Mouse (Mus musculus) ES-Bruce4 (cell line): ENCODE results near the gene Ctdspl. TPM values are rescaled to one million over a fixed set of nuclear protein-coding genes. Genes with fewer than 3 reads are reported as not detected.

Source experiments
- H3K27ac ChIP-seq: 2 replicates; pipeline ENCODE4 v1.5.1; 2012; ENCODE audit warnings: low read length, inconsistent platforms; ENCODE audit not compliant: insufficient read depth
- H3K27me3 ChIP-seq: 2 replicates; pipeline ENCODE4 v1.6.1; 2012; ENCODE audit warnings: mild to moderate bottlenecking, low read length, inconsistent platforms; ENCODE audit not compliant: control insufficient read depth, poor library complexity, insufficient read depth, severe bottlenecking
- H3K36me3 ChIP-seq: 2 replicates; pipeline ENCODE4 v1.6.1; 2012; ENCODE audit warnings: inconsistent platforms, mild to moderate bottlenecking, low read length, moderate library complexity; ENCODE audit not compliant: control insufficient read depth, poor library complexity, insufficient read depth, severe bottlenecking
- H3K4me1 ChIP-seq: one replicate; pipeline ENCODE4 v1.8.1; 2011; ENCODE audit warnings: low read length; ENCODE audit not compliant: control insufficient read depth, insufficient read depth
- H3K4me3 ChIP-seq: 2 replicates; pipeline ENCODE4 v1.5.1; 2011; ENCODE audit warnings: low read depth, mild to moderate bottlenecking, low read length
- H3K9ac ChIP-seq: 2 replicates; pipeline ENCODE4 v1.6.1; 2012; ENCODE audit warnings: low read depth, mild to moderate bottlenecking, inconsistent platforms; ENCODE audit not compliant: poor library complexity, severe bottlenecking
- H3K9me3 ChIP-seq: replicated peaks from 2 replicates; pipeline ENCODE4 v1.6.1; 2012; ENCODE audit warnings: mild to moderate bottlenecking, low read length, inconsistent platforms; ENCODE audit not compliant: control insufficient read depth, poor library complexity, insufficient read depth, severe bottlenecking
- CTCF ChIP-seq: IDR thresholded peaks from one replicate; pipeline ENCODE4 v1.8.1; 2011; ENCODE audit warnings: low read depth, low read length
- EP300 ChIP-seq: IDR thresholded peaks from 2 replicates; pipeline ENCODE4 v1.6.1; 2011; ENCODE audit warnings: low read depth, low read length; ENCODE audit not compliant: insufficient read depth
- POLR2A ChIP-seq: IDR thresholded peaks from one replicate; pipeline ENCODE4 v1.8.1; 2011; ENCODE audit warnings: low read length; ENCODE audit not compliant: insufficient read depth
- polyA plus RNA-seq: library from polyadenylated mRNA; stranded (reverse); fragments of >200 nt; gene quantifications from 2 replicates; pipeline ENCODE4 v1.2.4, GENCODE M21; 2011; ENCODE audit warnings: low read depth; ENCODE audit not compliant: missing spikeins, insufficient read depth, insufficient read length

The Ctdspl gene
- polyA plus RNA-seq, 1 experiment = 20.2 TPM

DNA sequence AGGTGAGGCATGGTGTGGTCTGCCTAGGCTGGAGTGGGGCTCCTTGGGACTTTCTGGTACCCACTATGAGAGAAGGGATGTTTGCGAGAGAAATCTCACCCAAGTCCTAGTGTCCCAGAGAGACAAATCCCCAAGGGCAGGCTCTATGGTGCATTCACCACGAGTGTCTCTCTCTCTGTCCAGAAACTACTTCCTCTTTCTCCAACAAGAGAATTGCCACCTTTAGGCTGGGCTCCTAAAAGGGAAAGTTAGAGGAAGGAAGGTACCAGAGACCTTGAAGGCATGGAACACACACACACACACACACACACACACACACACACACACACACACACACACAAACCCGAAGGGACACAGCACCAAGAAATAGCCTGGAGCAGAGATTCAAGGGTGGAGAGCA is 4.3 kb upstream of the Ctdspl start:
- no peaks in the 10 kb centered on the region for H3K4me1 ChIP-seq
- no peak overlapping the region for H3K9ac ChIP-seq
- no peaks in the 10 kb centered on the region for H3K9me3 ChIP-seq
- H3K27me3 ChIP-seq = 0 out of 2 replicates have a peak, but pooled peaks cover 4% of the 10 kb centered on the region
- no peaks in the 10 kb centered on the region for H3K36me3 ChIP-seq
- TF ChIP-seq EP300 (no peak), CTCF (no peak), POLR2A (no peak)
- no peak overlapping the region for H3K4me3 ChIP-seq
- H3K27ac ChIP-seq = no peak overlapping the region

- no peaks in the 10 kb centered on the region for H3K36me3 ChIP-seq
These were observed 1.6 kb upstream of the Ctdspl start for GRCm38 (mm10) chr9:118924554-118925085.

DNA sequence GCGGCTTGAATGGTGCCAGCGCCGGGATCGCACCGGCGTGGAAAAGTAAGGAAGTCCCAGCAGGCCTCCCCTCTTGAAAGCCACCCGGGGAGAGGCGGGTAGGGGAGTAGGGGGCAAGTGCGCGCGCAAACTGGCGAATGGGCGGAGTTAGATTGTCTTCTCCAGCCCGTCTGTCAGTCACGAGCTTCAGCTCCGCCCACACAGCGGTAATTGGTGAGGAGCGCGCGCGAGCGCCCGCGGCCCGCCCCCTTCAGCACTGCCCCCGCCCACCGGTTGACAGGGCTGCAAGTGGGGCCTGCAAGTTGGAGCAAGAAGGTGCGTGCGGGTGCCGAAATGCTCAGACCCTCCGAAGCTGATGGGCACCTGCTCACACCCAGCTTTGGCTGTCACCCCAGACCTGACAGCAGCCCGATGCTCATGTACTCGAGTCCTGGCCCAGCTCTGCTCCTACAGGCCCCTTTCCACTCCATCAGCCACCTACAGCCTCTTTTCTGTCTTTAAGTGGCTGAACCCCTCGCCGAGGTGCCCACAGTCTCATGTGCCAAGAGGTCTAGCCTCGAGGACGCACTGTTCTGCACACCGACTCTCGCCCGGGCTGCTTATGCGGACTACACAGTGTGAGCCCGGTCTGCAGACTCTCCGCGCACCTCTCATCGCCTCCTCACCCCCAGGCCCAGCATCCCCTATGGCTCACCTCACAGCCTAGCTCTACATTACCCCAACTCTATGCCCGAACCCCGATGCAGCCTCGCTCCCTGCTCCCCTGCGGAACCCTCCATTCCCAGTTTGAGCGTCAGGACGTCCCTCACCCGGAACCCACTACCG is 755 bp upstream of the Ctdspl start:
- no peaks in the 10 kb centered on the region for H3K9me3 ChIP-seq
- peak overlapping the region; percentile 82 for H3K4me3 ChIP-seq
- 0 out of 2 replicates have a peak, but pooled peaks cover 4% of the 10 kb centered on the region for H3K27me3 ChIP-seq
- H3K9ac ChIP-seq = peak overlapping the region; percentile 82
- H3K27ac ChIP-seq = no peak overlapping the region
- H3K36me3 ChIP-seq = no peaks in the 10 kb centered on the region
- TF ChIP-seq POLR2A = no peak
- no peak for TF ChIP-seq CTCF
- 0 out of 2 replicates have a peak, but pooled peaks have one; percentile 1 for TF ChIP-seq EP300
- H3K4me1 ChIP-seq = no peaks in the 10 kb centered on the region

More at GRCm38 (mm10) chr9:118924554-118925085, 1.6 kb upstream of the Ctdspl start:
- 0 out of 2 replicates have a peak, but pooled peaks cover 4% of the 10 kb centered on the region for H3K27me3 ChIP-seq
- H3K4me1 ChIP-seq = no peaks in the 10 kb centered on the region
- peak overlapping the region; percentile 78 for H3K4me3 ChIP-seq
- H3K9me3 ChIP-seq = no peaks in the 10 kb centered on the region
- H3K9ac ChIP-seq = peak overlapping the region; percentile 68
- TF ChIP-seq POLR2A (no peak), CTCF (no peak), EP300 (no peak)
- H3K27ac ChIP-seq = no peak overlapping the region

DNA sequence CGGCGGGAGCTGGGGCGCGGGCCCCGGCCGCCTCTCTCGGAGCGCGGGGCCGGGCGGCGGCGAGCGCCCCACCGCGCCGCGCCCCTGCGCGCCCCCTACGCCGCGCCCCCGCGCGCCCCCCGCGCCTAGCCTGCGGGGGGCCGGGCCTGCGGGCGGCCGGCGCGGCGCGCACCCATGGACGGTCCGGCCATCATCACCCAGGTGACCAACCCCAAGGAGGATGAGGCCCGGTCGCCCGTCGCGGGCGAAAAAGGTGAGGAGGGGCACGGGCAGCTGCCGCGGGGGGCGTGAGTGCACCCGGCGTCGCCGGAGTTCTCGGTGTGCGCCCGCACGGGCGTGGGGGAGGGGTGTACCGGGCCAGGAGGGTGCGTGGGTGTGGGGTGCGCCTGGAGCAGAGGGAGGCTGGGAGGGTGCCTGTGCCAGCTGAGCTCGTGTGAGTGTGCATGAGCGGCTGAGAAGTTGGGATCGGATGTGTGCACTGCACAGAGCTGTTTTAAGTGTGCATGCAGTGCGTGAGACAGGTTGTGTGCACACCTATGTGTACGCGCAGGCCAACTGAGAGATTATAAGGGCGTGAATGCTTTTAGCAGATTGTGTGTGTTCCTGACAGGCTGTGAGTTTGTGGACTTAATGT is 552 bp downstream of the Ctdspl start:
- no peak overlapping the region for H3K27ac ChIP-seq
- TF ChIP-seq CTCF (no peak), POLR2A (no peak), EP300 (no peak)
- no peaks in the 10 kb centered on the region for H3K36me3 ChIP-seq
- no peaks in the 10 kb centered on the region for H3K4me1 ChIP-seq
- peak overlapping the region; percentile 52 for H3K4me3 ChIP-seq
- no peaks in the 10 kb centered on the region for H3K9me3 ChIP-seq
- H3K9ac ChIP-seq = peak overlapping the region; percentile 82
- 0 out of 2 replicates have a peak, but pooled peaks cover 4% of the 10 kb centered on the region for H3K27me3 ChIP-seq

DNA sequence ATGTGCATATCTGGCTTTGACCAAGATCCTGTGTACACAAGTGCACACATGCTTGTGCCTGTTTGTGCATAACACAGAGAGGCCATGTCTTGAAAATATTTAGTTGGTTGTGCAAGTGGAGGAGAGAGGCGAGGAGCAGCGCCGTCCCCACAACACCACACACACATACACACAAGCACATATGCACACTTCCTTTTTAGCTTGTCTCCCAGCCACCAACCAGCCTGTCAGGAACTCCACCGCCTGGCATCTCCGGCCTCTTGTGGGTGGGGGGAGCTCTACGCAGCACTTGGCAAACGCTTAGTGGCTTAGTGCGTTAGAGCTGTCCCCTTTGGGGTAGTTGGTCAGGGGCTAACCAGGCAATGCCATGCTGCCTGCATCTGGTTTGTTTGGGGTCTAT is 1.2 kb downstream of the Ctdspl start:
- H3K27me3 ChIP-seq = 0 out of 2 replicates have a peak, but pooled peaks cover 4% of the 10 kb centered on the region
- H3K4me1 ChIP-seq = no peaks in the 10 kb centered on the region
- no peaks in the 10 kb centered on the region for H3K36me3 ChIP-seq
- H3K4me3 ChIP-seq = no peak overlapping the region
- no peak overlapping the region for H3K9ac ChIP-seq
- TF ChIP-seq POLR2A (no peak), CTCF (no peak), EP300 (no peak)
- H3K9me3 ChIP-seq = no peaks in the 10 kb centered on the region
- no peak overlapping the region for H3K27ac ChIP-seq
